Mouse (Mus musculus): ENCODE data around the gene Whamm.

- TF ChIP-seq CTCF (IDR thresholded peaks at IDR 0.05; ENCODE audit: control insufficient read depth, insufficient read depth, low read length) = no peak
- no peak for TF ChIP-seq POLR2A (IDR thresholded peaks at IDR 0.05; ENCODE audit: borderline replicate concordance, control insufficient read depth, low read depth, low read length)
Measured at GRCm38 (mm10) chr7:81605489-81605888, 34.4 kb downstream of the Whamm start.
